Mouse (Mus musculus): ENCODE measurements around the gene Atad5. TPM values are rescaled to one million over a fixed set of nuclear protein-coding genes. Genes with fewer than 3 reads are reported as not detected.

Atad5 gene
- total and polyA plus RNA-seq, 2 experiments from 2014 or later = 3.2 to 10.6 TPM

DNA sequence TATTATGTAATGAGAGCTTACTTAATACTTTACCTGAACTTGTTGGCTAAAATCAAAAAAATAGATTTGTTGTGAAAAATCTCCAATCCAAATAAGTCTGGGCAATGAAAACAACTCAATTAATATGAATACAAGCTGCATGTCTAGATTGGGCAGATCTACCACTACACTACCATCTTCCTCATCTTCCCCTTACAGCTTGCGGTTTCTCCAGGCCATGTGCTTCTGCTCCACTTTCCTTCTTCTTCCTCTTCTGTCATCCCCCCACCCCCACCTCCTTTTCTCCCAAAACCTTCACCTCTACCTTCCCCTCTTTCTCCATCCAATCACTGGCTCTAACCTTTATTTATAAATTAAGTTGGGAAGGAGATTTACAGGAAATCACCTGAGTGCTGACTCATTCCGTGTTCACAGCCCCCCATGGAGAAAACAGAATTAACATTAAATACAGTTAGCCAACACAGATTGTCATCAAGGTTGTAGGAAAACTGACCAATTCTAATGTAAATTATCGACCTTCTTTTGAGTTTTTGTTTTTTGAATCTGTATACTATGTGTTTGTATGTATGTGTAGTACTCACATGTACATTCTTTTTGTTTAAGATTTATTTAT is 9.3 kb downstream of the Atad5 start:
- no peak for TF ChIP-seq CTCF (IDR thresholded peaks at IDR 0.05; ENCODE audit: low read depth)
- no peak overlapping the region for H3K27ac ChIP-seq (ENCODE audit: low read depth, low read length)
- H3K4me2 ChIP-seq (ENCODE audit: low read depth) = no peak overlapping the region
- ATAC-seq (no peak), DNase-seq (no peak)
- WGBS = 90% methylated on average over 3 of the region's 3 CpGs
- no peaks in the 10 kb centered on the region for H3K9me3 ChIP-seq (ENCODE audit: low read length)
- no peaks in the 10 kb centered on the region for H3K27me3 ChIP-seq (ENCODE audit: insufficient read depth, low read length)
- H3K4me1 ChIP-seq (ENCODE audit: insufficient read depth) = no peaks in the 10 kb centered on the region
- H3K36me3 ChIP-seq (ENCODE audit: insufficient read depth) = peaks cover 12% of the 10 kb centered on the region
- H3K9ac ChIP-seq = no peak overlapping the region
- H3K4me3 ChIP-seq (ENCODE audit: low read depth, low read length) = no peak overlapping the region

- H3K9me3 ChIP-seq (ENCODE audit: low read length) = no peaks in the 10 kb centered on the region
- H3K27ac ChIP-seq (ENCODE audit: low read depth, low read length) = no peak overlapping the region
- no peak overlapping the region for H3K9ac ChIP-seq
- no peaks in the 10 kb centered on the region for H3K4me1 ChIP-seq (ENCODE audit: insufficient read depth)
- H3K36me3 ChIP-seq (ENCODE audit: insufficient read depth) = peaks cover 21% of the 10 kb centered on the region
- no peaks in the 10 kb centered on the region for H3K27me3 ChIP-seq (ENCODE audit: insufficient read depth, low read length)
- H3K4me3 ChIP-seq (ENCODE audit: low read depth, low read length) = no peak overlapping the region
- H3K4me2 ChIP-seq (ENCODE audit: low read depth) = no peak overlapping the region
- no peak for TF ChIP-seq CTCF (IDR thresholded peaks at IDR 0.05; ENCODE audit: low read depth)
- no peak for ATAC-seq
- DNase-seq = no peak
- WGBS = 98% methylated on average over 6 of the region's 6 CpGs
Observed at GRCm38 (mm10) chr11:80101298-80101697, 12.1 kb downstream of the Atad5 start.

- H3K4me2 ChIP-seq (ENCODE audit: low read depth) = no peak overlapping the region
- no peak overlapping the region for H3K4me3 ChIP-seq (ENCODE audit: low read depth, low read length)
- H3K4me1 ChIP-seq (ENCODE audit: insufficient read depth) = no peaks in the 10 kb centered on the region
- ATAC-seq (no peak), DNase-seq (no peak)
- H3K36me3 ChIP-seq (ENCODE audit: insufficient read depth) = peaks cover 26% of the 10 kb centered on the region
- 94% methylated on average over 1 of the region's 1 CpGs for WGBS
- no peaks in the 10 kb centered on the region for H3K27me3 ChIP-seq (ENCODE audit: insufficient read depth, low read length)
- no peak overlapping the region for H3K27ac ChIP-seq (ENCODE audit: low read depth, low read length)
- H3K9me3 ChIP-seq (ENCODE audit: low read length) = no peaks in the 10 kb centered on the region
- no peak overlapping the region for H3K9ac ChIP-seq
- TF ChIP-seq CTCF (IDR thresholded peaks at IDR 0.05; ENCODE audit: low read depth) = no peak
Observed at GRCm38 (mm10) chr11:80104407-80104806, 15.2 kb downstream of the Atad5 start.

- no peaks in the 10 kb centered on the region for H3K9me3 ChIP-seq (ENCODE audit: low read length)
- H3K9ac ChIP-seq = no peak overlapping the region
- H3K27me3 ChIP-seq (ENCODE audit: insufficient read depth, low read length) = no peaks in the 10 kb centered on the region
- no peak overlapping the region for H3K4me3 ChIP-seq (ENCODE audit: low read depth, low read length)
- H3K27ac ChIP-seq (ENCODE audit: low read depth, low read length) = no peak overlapping the region
- 88% methylated on average over 1 of the region's 1 CpGs for WGBS
- peaks cover 34% of the 10 kb centered on the region for H3K36me3 ChIP-seq (ENCODE audit: insufficient read depth)
- DNase-seq = no peak
- no peak for ATAC-seq
- H3K4me2 ChIP-seq (ENCODE audit: low read depth) = no peak overlapping the region
- no peak for TF ChIP-seq CTCF (IDR thresholded peaks at IDR 0.05; ENCODE audit: low read depth)
- H3K4me1 ChIP-seq (ENCODE audit: insufficient read depth) = no peaks in the 10 kb centered on the region
Observed at GRCm38 (mm10) chr11:80116411-80116810, 27.2 kb downstream of the Atad5 start.

DNA sequence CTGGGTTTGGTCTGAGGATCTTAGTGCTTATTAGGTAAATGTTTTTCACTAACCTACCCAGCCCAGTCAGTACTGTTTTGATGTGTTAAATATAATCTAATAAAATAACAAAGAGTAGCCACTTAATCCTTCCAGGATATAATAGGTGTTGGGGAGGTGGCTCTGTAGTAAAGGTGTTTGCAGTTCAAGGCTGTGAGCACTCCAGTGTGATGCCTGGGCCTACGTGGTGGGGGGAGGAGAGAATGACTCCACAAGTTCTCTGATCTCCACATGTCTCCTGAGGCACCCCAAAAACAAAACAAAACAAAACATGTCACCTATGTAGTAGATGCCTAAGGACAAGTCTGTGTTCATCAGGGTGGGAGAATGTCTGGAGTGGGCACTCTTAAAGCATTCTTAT is 42.9 kb downstream of the Atad5 start:
- H3K4me1 ChIP-seq (ENCODE audit: insufficient read depth) = no peaks in the 10 kb centered on the region
- no peaks in the 10 kb centered on the region for H3K9me3 ChIP-seq (ENCODE audit: low read length)
- no peak overlapping the region for H3K9ac ChIP-seq
- no peak overlapping the region for H3K4me2 ChIP-seq (ENCODE audit: low read depth)
- H3K27me3 ChIP-seq (ENCODE audit: insufficient read depth, low read length) = no peaks in the 10 kb centered on the region
- H3K36me3 ChIP-seq (ENCODE audit: insufficient read depth) = peaks cover 21% of the 10 kb centered on the region
- ATAC-seq (no peak), DNase-seq (no peak)
- H3K4me3 ChIP-seq (ENCODE audit: low read depth, low read length) = no peak overlapping the region
- no peak for TF ChIP-seq CTCF (IDR thresholded peaks at IDR 0.05; ENCODE audit: low read depth)
- WGBS = 63% methylated on average over 1 of the region's 1 CpGs
- no peak overlapping the region for H3K27ac ChIP-seq (ENCODE audit: low read depth, low read length)

DNA sequence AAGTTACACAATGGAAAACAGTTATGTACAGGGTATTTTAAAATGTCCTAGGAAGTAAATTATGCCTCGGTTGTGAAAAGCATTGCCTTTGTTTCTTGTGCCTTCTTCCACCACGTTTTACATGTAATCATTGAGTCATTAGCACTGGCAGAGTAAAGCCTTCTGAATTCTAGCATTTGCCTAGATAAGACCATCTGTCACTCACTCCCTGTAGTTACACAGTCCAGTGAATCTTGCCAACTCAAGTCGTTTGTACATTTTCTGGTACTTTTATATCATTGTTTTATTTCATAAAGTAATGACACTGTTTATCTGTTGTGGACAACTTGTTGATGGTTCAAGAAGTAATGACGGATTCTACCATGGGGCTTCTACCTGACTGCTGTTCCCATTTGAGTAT is 45.5 kb downstream of the Atad5 start:
- Histone ChIP-seq H3K27me3 (ENCODE audit: insufficient read depth, low read length) (no peaks in the 10 kb centered on the region), H3K9ac (no peak overlapping the region), H3K4me1 (ENCODE audit: insufficient read depth) (no peaks in the 10 kb centered on the region), H3K4me3 (ENCODE audit: low read depth, low read length) (no peak overlapping the region), H3K36me3 (ENCODE audit: insufficient read depth) (peaks cover 23% of the 10 kb centered on the region), H3K4me2 (ENCODE audit: low read depth) (no peak overlapping the region), H3K9me3 (ENCODE audit: low read length) (no peaks in the 10 kb centered on the region), H3K27ac (ENCODE audit: low read depth, low read length) (no peak overlapping the region)
- DNase-seq (no peak), ATAC-seq (no peak)
- TF ChIP-seq CTCF (IDR thresholded peaks at IDR 0.05; ENCODE audit: low read depth) = no peak
- 46% methylated on average over 4 of the region's 4 CpGs for WGBS

DNA sequence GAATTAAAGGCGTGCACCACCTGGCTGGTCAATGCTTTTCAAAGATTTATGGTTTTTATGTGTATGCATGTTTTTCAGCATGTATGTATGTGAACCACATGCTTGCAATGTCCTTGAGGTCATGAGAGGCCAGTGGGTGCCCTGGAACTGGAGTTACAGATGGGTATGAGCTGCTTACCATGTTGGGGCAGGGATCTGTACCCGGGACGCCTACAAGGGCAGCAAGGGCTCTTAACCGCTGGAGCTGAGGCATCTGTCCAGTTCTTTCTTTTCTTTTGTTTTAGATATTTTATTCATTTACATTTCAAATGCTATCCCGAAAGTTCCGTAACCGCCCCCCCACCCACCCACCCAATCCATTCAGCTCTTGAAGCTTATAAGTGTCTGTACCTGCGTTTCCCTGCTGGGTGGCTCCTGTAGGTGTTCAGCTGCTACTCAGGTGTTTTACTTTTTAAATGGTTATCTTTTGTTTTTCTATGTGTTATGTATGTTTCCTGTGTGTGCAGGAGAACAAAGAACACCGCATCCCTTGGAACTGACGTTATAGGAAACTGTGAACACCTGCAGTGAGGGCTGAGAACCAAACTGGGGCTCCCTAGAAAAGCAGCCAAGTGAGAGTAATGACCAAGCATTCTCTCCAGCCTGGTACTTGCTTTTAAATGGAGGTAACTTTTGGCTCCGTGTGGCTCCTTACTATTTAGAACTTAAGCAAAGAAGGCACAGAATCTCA is 46.9 kb downstream of the Atad5 start:
- Histone ChIP-seq H3K9me3 (ENCODE audit: low read length) (no peaks in the 10 kb centered on the region), H3K36me3 (ENCODE audit: insufficient read depth) (peaks cover 27% of the 10 kb centered on the region), H3K4me2 (ENCODE audit: low read depth) (no peak overlapping the region), H3K27ac (ENCODE audit: low read depth, low read length) (no peak overlapping the region), H3K27me3 (ENCODE audit: insufficient read depth, low read length) (no peaks in the 10 kb centered on the region), H3K4me1 (ENCODE audit: insufficient read depth) (no peaks in the 10 kb centered on the region), H3K9ac (no peak overlapping the region), H3K4me3 (ENCODE audit: low read depth, low read length) (no peak overlapping the region)
- ATAC-seq (no peak), DNase-seq (no peak)
- TF ChIP-seq CTCF (IDR thresholded peaks at IDR 0.05; ENCODE audit: low read depth) = no peak
- 76% methylated on average over 11 of the region's 11 CpGs for WGBS

All from forebrain, postnatal 0 days (tissue).